Mouse (Mus musculus) liver, embryonic 16.5 days (tissue): Measurements from ENCODE around the gene Pcca. TPM values are rescaled to one million over a fixed set of nuclear protein-coding genes. Genes with fewer than 3 reads are reported as not detected.

Experiments used
- ATAC-seq: fragments of 200-750 bp; cut with Nextera tagmentation; 2 replicates; pipeline ENCODE4 v1.8.0; 2017; ENCODE audit warnings: low read depth, mild to moderate bottlenecking, moderate number of reproducible peaks, moderate library complexity
- H3K27ac ChIP-seq: fragments of 300-500 bp; sonication (generic); 2 replicates; pipeline ENCODE4 v1.5.1; 2014; ENCODE audit warnings: mild to moderate bottlenecking, low read length
- H3K27me3 ChIP-seq: fragments of 300-500 bp; sonication (generic); 2 replicates; pipeline ENCODE4 v1.6.1; 2014; ENCODE audit warnings: low read depth, low read length, mixed read lengths; ENCODE audit not compliant: control insufficient read depth, insufficient read depth
- H3K36me3 ChIP-seq: fragments of 300-500 bp; sonication (generic); 2 replicates; pipeline ENCODE4 v1.6.1; 2014; ENCODE audit warnings: mild to moderate bottlenecking; ENCODE audit not compliant: control insufficient read depth, insufficient read depth
- H3K4me1 ChIP-seq: fragments of 300-500 bp; sonication (generic); 2 replicates; pipeline ENCODE4 v1.6.1; 2014; ENCODE audit warnings: low read depth, low read length, mixed read lengths; ENCODE audit not compliant: control insufficient read depth
- H3K4me2 ChIP-seq: fragments of 300-500 bp; sonication (generic); 2 replicates; pipeline ENCODE4 v1.6.1; 2014; ENCODE audit warnings: low read depth, low read length, mixed read lengths
- H3K4me3 ChIP-seq: fragments of 300-500 bp; sonication (generic); 2 replicates; pipeline ENCODE4 v1.5.1; 2014; ENCODE audit warnings: low read depth, mild to moderate bottlenecking, low read length
- H3K9ac ChIP-seq: fragments of 300-500 bp; sonication (generic); 2 replicates; pipeline ENCODE4 v1.6.1; 2014; ENCODE audit warnings: low read depth, low read length
- H3K9me3 ChIP-seq: fragments of 300-500 bp; sonication (generic); replicated peaks from 2 replicates; pipeline ENCODE4 v1.6.1; 2016; ENCODE audit warnings: low read length; ENCODE audit not compliant: control insufficient read depth
- WGBS: fragments of 180-500 bp; shearing (Covaris S2); extraction: QIAGEN DNeasy Blood & Tissue Kit; methylation state at CpG from one replicate; pipeline ENCODE4 v1.1.7; 2014; ENCODE audit not compliant: insufficient replicate concordance; 5-methylcytosine and 5-hydroxymethylcytosine counted together
- polyA plus RNA-seq: library from polyadenylated mRNA; unstranded; fragments of >200 nt; fragmentation: Nextera tagmentation; extraction: Ambion mirVana; gene quantifications from 2 replicates; pipeline ENCODE4 v1.2.1, GENCODE M21; 2015

Pcca gene
- polyA plus RNA-seq, 1 experiment from 2014 or later: 17.7 TPM

DNA sequence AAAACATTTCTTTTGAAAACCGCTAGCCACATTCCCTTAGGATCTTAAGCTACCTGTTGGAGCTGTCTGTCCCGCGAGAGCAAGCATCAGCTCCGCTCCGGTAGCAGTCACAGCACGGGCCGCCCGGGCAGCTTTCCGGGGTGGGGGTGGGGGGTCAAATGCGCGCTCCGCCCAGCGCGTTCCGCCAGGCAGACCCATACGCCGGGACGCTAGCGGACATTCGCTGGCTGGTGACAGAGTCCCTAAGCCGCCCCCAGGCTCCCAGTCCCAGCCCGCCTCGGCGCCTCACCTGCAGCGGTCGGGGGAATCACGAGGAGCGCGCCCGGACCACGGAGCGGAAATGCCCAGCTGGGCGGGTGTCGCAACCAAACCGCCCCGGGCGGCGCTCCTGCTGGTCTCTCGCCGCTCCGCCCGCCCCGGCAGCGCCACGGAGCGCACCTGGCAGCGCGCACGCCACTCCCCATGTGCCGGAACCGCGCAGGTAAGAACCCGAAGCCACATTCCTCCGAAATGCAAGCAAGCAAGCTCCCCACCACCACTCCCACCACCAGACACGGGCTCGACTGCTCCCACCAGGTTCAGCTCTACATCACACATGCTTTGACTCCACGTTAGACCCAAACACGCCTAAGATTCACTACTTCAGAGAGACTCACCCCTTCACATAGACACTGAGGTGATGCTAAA is 378.8 kb downstream of the Pcca start:
- Histone ChIP-seq H3K27ac (peak overlapping the region; percentile 79; the same call in 1 of the 2 replicates), H3K9ac (peak overlapping the region; percentile 71), H3K36me3 (no peaks in the 10 kb centered on the region), H3K27me3 (no peaks in the 10 kb centered on the region), H3K4me2 (peak overlapping the region; percentile 68), H3K4me3 (peak overlapping the region; percentile 75), H3K4me1 (no peaks in the 10 kb centered on the region; the same call in 1 of the 2 replicates), H3K9me3 (no peaks in the 10 kb centered on the region)
- WGBS: under 1% methylated on average over 55 of the region's 58 CpGs
- ATAC-seq: peak; percentile 80

DNA sequence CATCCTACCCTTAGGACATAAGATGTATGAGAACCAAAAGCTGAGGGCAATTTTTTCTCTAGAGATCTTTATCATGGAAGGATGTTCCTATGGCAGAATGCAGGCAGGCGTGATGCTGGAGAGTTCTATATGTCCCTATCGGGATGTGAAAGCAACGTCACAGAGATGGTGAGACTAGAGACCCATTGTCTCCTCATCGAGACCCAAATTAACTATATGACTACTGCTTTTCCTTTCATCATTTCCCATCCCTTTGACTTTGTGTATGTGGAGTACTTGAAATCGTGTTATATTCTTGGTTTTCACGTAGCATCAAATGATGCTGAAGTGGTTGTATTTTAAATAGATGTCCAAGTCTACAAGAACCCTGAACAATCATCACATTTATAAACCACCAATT is 379.5 kb downstream of the Pcca start, which contains the start of gene Ggact:
TSS of gene Ggact (minus strand) at position 101 of the 400 bp plus-strand sequence.
- no peaks in the 10 kb centered on the region for H3K27me3 ChIP-seq
- ATAC-seq: no peak
- peak within 1 kb of the TSS; percentile 75 for H3K4me3 ChIP-seq
- H3K36me3 ChIP-seq: no peaks in the 10 kb centered on the region
- peak within 1 kb of the TSS; percentile 79; the same call in 1 of the 2 replicates for H3K27ac ChIP-seq
- H3K4me1 ChIP-seq: no peaks in the 10 kb centered on the region; the same call in 1 of the 2 replicates
- no peaks in the 10 kb centered on the region for H3K9me3 ChIP-seq
- H3K4me2 ChIP-seq: peak within 1 kb of the TSS; percentile 68
- 74% methylated on average over 6 of the region's 6 CpGs for WGBS
- H3K9ac ChIP-seq: peak within 1 kb of the TSS; percentile 71

DNA sequence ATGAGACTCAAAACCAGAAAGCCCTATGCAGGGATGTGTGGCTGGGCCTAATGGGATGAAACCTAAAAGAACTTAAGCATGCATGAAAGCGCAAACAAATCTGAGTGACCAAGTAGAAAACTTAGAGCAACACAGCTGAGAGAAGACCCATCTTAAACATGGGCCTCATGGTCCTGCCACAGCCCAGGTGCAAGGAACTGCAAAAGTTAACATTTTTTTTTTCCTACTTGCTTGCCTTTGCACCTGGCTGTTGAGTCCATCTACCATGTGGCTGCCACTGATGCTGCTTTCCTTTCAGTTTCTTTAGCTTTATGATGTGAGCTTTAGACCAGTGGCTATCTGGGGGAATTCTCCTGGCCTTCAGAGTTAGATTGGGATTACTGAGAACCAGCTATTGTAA is 383.6 kb downstream of the Pcca start:
- Histone ChIP-seq H3K27me3 (no peaks in the 10 kb centered on the region), H3K4me1 (no peaks in the 10 kb centered on the region), H3K9me3 (no peaks in the 10 kb centered on the region), H3K36me3 (no peaks in the 10 kb centered on the region), H3K4me2 (no peak overlapping the region), H3K9ac (no peak overlapping the region), H3K4me3 (no peak overlapping the region), H3K27ac (no peak overlapping the region)
- WGBS: 79% methylated on average over 1 of the region's 1 CpGs
- no peak for ATAC-seq

DNA sequence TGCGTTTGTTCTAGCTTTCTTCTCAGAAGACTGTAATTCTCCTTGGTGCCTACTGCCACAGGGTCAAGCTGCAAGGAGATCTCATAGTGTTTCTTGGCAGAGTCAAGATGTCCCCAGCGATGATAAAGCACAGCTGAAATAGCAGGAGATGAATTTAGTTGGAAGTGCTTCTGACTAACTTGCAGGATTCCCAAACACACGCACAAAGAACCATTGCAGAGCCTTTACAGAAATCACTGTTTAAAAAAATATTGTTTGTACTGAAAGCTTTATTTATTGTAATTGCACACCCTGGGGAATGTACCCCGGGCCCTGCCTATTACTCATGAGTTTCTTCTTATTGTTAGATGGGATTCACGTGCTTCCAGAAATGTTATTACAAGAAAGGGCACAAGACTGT is 385.9 kb downstream of the Pcca start:
- no peaks in the 10 kb centered on the region for H3K36me3 ChIP-seq
- no peak overlapping the region for H3K9ac ChIP-seq
- no peak for ATAC-seq

DNA sequence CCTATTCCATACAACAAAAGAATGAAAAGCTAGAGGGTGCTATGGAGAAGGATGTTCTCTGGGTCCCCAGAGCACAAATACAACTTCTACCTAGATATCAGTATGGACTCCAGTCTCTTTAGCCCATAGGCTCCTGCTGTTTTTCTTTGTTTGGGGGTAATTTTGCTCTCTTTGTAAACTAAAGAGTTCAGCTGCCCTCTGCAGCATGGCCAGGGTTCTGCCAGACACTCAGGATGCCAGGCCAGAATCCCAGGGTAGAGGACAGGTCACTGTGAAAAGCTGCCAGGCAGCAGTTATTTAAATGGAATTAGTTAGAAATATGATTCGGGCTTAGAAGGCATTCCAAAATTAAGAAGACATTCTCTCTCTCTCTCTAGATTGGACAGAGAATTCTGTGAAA is 402.3 kb downstream of the Pcca start:
- WGBS: 72% methylated on average over 1 of the region's 1 CpGs
- H3K9me3 ChIP-seq: no peaks in the 10 kb centered on the region
- no peaks in the 10 kb centered on the region for H3K4me1 ChIP-seq
- H3K27ac ChIP-seq: no peak overlapping the region
- no peak for ATAC-seq
- H3K27me3 ChIP-seq: no peaks in the 10 kb centered on the region
- H3K4me3 ChIP-seq: no peak overlapping the region
- H3K9ac ChIP-seq: no peak overlapping the region
- no peak overlapping the region for H3K4me2 ChIP-seq
- H3K36me3 ChIP-seq: no peaks in the 10 kb centered on the region

More for the DNA sequence above, 385.9 kb downstream of the Pcca start:
- WGBS: 62% methylated on average over 5 of the region's 5 CpGs
- Histone ChIP-seq H3K27ac (no peak overlapping the region), H3K9me3 (no peaks in the 10 kb centered on the region), H3K4me3 (no peak overlapping the region), H3K27me3 (no peaks in the 10 kb centered on the region), H3K4me2 (no peak overlapping the region), H3K4me1 (no peaks in the 10 kb centered on the region)

Other genes starting within 250 kb of the Pcca start
- gene Gm5089, start 83.2 kb upstream of the Pcca start, polyA plus RNA-seq: not detected in 2 replicates
- gene Zic5, start 68.6 kb upstream of the Pcca start, polyA plus RNA-seq: not detected in 2 replicates
- not detected in 2 replicates for gene Zic2, start 58.9 kb upstream of the Pcca start, polyA plus RNA-seq
- not detected in 2 replicates for gene Gm10837, start 43.7 kb upstream of the Pcca start, polyA plus RNA-seq